Mouse (Mus musculus): Measurements from ENCODE around the gene Gm17409. TPM values are rescaled to one million over a fixed set of nuclear protein-coding genes. Genes with fewer than 3 reads are reported as not detected.

Gene Gm17409
- polyA plus RNA-seq, 1 experiment from 2014 or later: 0.21 TPM

DNA sequence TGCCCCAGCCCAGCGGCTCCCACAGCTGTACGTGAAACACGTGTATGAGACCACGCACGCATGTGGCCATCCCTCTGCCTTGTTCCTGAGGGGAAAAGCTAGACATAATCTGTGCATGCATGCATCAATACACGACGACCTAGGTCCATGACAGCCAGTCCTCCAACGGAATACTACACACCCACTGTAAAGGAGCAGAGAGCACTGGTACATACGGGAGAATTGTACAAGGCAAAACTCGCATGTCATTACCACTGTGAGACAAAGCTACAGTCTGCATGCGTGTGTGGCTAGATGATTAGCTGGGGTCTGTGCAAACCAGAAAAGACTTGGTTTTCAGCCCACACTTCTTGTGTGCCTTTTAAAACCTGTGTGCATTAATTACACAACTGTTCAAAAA, 44.6 kb downstream of the Gm17409 start:
- no peak for ATAC-seq (ENCODE audit: low read depth)
- WGBS: 94% methylated on average over 11 of the region's 11 CpGs
- no peaks in the 10 kb centered on the region for H3K9me3 ChIP-seq (ENCODE audit: control insufficient read depth, low read length)
- H3K27ac ChIP-seq (ENCODE audit: low read depth, low read length): no peak overlapping the region
- no peak overlapping the region for H3K4me2 ChIP-seq (ENCODE audit: low read depth, low read length)
- no peak overlapping the region for H3K4me3 ChIP-seq (ENCODE audit: low read depth, low read length)
- no peaks in the 10 kb centered on the region for H3K27me3 ChIP-seq (ENCODE audit: control insufficient read depth, insufficient read depth, low read length)
- no peaks in the 10 kb centered on the region for H3K36me3 ChIP-seq (ENCODE audit: control insufficient read depth, insufficient read depth, low read length)
- no peak overlapping the region for H3K9ac ChIP-seq (replicated peaks; ENCODE audit: low read depth, low read length)
- 0 out of 2 replicates have a peak, but pooled peaks cover 4% of the 10 kb centered on the region for H3K4me1 ChIP-seq (ENCODE audit: control insufficient read depth, insufficient read depth, low read length)

GRCm38 (mm10) chr2:58516000-58516399, 46.1 kb downstream of the Gm17409 start:
- Histone ChIP-seq H3K9me3 (ENCODE audit: control insufficient read depth, low read length) (no peaks in the 10 kb centered on the region), H3K4me3 (ENCODE audit: low read depth, low read length) (no peak overlapping the region), H3K36me3 (ENCODE audit: control insufficient read depth, insufficient read depth, low read length) (no peaks in the 10 kb centered on the region), H3K4me1 (ENCODE audit: control insufficient read depth, insufficient read depth, low read length) (no peaks in the 10 kb centered on the region), H3K4me2 (ENCODE audit: low read depth, low read length) (no peak overlapping the region), H3K27me3 (ENCODE audit: control insufficient read depth, insufficient read depth, low read length) (no peaks in the 10 kb centered on the region), H3K27ac (ENCODE audit: low read depth, low read length) (no peak overlapping the region), H3K9ac (replicated peaks; ENCODE audit: low read depth, low read length) (no peak overlapping the region)
- no peak for ATAC-seq (ENCODE audit: low read depth)
- 37% methylated on average over 15 of the region's 15 CpGs for WGBS

DNA sequence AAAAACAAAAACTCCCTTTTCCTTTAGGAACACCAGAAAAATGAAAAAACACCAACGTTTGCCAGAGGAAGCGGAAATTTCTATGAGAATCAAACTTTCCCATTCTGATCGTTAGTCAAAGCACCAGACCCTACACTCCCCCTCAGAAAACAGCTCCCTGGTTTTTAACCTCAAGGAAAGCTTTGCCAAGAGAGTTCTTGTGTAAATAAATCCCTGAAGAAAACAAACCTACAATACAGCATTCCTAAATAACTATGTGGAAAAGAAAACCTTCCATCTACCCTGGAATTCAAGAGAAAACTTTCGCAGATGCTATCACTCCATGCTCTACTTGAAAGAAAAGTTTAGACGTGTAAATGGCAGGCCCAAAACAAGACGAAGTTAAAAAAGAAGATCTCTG, 47.0 kb downstream of the Gm17409 start:
- Histone ChIP-seq H3K9ac (replicated peaks; ENCODE audit: low read depth, low read length) (no peak overlapping the region), H3K27me3 (ENCODE audit: control insufficient read depth, insufficient read depth, low read length) (no peaks in the 10 kb centered on the region), H3K27ac (ENCODE audit: low read depth, low read length) (no peak overlapping the region), H3K9me3 (ENCODE audit: control insufficient read depth, low read length) (no peaks in the 10 kb centered on the region), H3K4me2 (ENCODE audit: low read depth, low read length) (no peak overlapping the region), H3K4me1 (ENCODE audit: control insufficient read depth, insufficient read depth, low read length) (no peaks in the 10 kb centered on the region), H3K36me3 (ENCODE audit: control insufficient read depth, insufficient read depth, low read length) (no peaks in the 10 kb centered on the region), H3K4me3 (ENCODE audit: low read depth, low read length) (no peak overlapping the region)
- 74% methylated on average over 6 of the region's 6 CpGs for WGBS
- ATAC-seq (ENCODE audit: low read depth): no peak

DNA sequence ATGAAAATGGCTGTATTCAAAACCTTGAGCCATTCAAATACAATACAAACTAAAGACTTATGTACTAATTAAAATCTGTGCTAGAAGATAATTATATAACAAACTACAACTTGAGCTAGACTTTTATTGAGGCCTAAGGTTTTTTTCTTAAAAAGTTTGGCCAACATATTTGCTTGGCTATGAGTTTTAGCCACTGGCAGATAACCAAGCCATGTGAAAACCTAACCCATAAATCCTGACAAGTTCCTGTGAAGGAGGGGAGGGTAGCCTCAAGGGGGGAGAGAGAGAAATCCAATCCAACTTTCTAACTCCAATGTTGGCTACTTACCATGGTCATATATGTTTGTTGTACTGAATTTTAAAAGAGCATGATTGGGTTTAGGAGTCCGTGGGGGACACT, 48.6 kb downstream of the Gm17409 start:
- WGBS: 95% methylated on average over 1 of the region's 1 CpGs
- Histone ChIP-seq H3K9me3 (ENCODE audit: control insufficient read depth, low read length) (no peaks in the 10 kb centered on the region), H3K4me2 (ENCODE audit: low read depth, low read length) (no peak overlapping the region), H3K4me1 (ENCODE audit: control insufficient read depth, insufficient read depth, low read length) (no peaks in the 10 kb centered on the region), H3K27me3 (ENCODE audit: control insufficient read depth, insufficient read depth, low read length) (no peaks in the 10 kb centered on the region), H3K36me3 (ENCODE audit: control insufficient read depth, insufficient read depth, low read length) (no peaks in the 10 kb centered on the region), H3K27ac (ENCODE audit: low read depth, low read length) (no peak overlapping the region), H3K9ac (replicated peaks; ENCODE audit: low read depth, low read length) (no peak overlapping the region), H3K4me3 (ENCODE audit: low read depth, low read length) (no peak overlapping the region)
- ATAC-seq (ENCODE audit: low read depth): no peak

Other genes starting within 250 kb of the Gm17409 start
- 0.37 and 0.39 TPM in 2 replicates for gene Acvr1c, start 112.2 kb upstream of the Gm17409 start, polyA plus RNA-seq (2014; fragmentation: Nextera tagmentation; extraction: Ambion mirVana)
- 8.5 and 8.6 TPM in 2 replicates for gene Acvr1, start 97.0 kb downstream of the Gm17409 start, polyA plus RNA-seq (2014; fragmentation: Nextera tagmentation; extraction: Ambion mirVana)
- gene Upp2, start 97.2 kb downstream of the Gm17409 start, polyA plus RNA-seq (2014; fragmentation: Nextera tagmentation; extraction: Ambion mirVana): 15.4 and 16.4 TPM in 2 replicates

Measured in neural tube, embryonic 14.5 days (tissue).